Mouse (Mus musculus) liver, embryonic 16.5 days (tissue): ENCODE results near the gene Phldb2. TPM values are rescaled to one million over a fixed set of nuclear protein-coding genes. Genes with fewer than 3 reads are reported as not detected.
A peak's percentile ranks its signal among the peaks of the same experiment; 100 is the strongest.

Experiments used
- ATAC-seq: fragments of 200-750 bp; cut with Nextera tagmentation; 2 replicates; pipeline ENCODE4 v1.8.0; 2017; ENCODE audit warnings: low read depth, mild to moderate bottlenecking, moderate number of reproducible peaks, moderate library complexity
- H3K27ac ChIP-seq: fragments of 300-500 bp; sonication (generic); 2 replicates; pipeline ENCODE4 v1.5.1; 2014; ENCODE audit warnings: mild to moderate bottlenecking, low read length
- H3K27me3 ChIP-seq: fragments of 300-500 bp; sonication (generic); 2 replicates; pipeline ENCODE4 v1.6.1; 2014; ENCODE audit warnings: low read depth, low read length, mixed read lengths; ENCODE audit not compliant: control insufficient read depth, insufficient read depth
- H3K36me3 ChIP-seq: fragments of 300-500 bp; sonication (generic); 2 replicates; pipeline ENCODE4 v1.6.1; 2014; ENCODE audit warnings: mild to moderate bottlenecking; ENCODE audit not compliant: control insufficient read depth, insufficient read depth
- H3K4me1 ChIP-seq: fragments of 300-500 bp; sonication (generic); 2 replicates; pipeline ENCODE4 v1.6.1; 2014; ENCODE audit warnings: low read depth, low read length, mixed read lengths; ENCODE audit not compliant: control insufficient read depth
- H3K4me2 ChIP-seq: fragments of 300-500 bp; sonication (generic); 2 replicates; pipeline ENCODE4 v1.6.1; 2014; ENCODE audit warnings: low read depth, low read length, mixed read lengths
- H3K4me3 ChIP-seq: fragments of 300-500 bp; sonication (generic); 2 replicates; pipeline ENCODE4 v1.5.1; 2014; ENCODE audit warnings: low read depth, mild to moderate bottlenecking, low read length
- H3K9ac ChIP-seq: fragments of 300-500 bp; sonication (generic); 2 replicates; pipeline ENCODE4 v1.6.1; 2014; ENCODE audit warnings: low read depth, low read length
- H3K9me3 ChIP-seq: fragments of 300-500 bp; sonication (generic); replicated peaks from 2 replicates; pipeline ENCODE4 v1.6.1; 2016; ENCODE audit warnings: low read length; ENCODE audit not compliant: control insufficient read depth
- WGBS: fragments of 180-500 bp; shearing (Covaris S2); extraction: QIAGEN DNeasy Blood & Tissue Kit; methylation state at CpG from one replicate; pipeline ENCODE4 v1.1.7; 2014; ENCODE audit not compliant: insufficient replicate concordance; 5-methylcytosine and 5-hydroxymethylcytosine counted together
- polyA plus RNA-seq: library from polyadenylated mRNA; unstranded; fragments of >200 nt; fragmentation: Nextera tagmentation; extraction: Ambion mirVana; gene quantifications from 2 replicates; pipeline ENCODE4 v1.2.1, GENCODE M21; 2015

Phldb2 gene
- polyA plus RNA-seq, 1 experiment from 2014 or later, result 15.3 TPM

GRCm38 (mm10) chr16:45789311-45789710, 164.1 kb downstream of the Phldb2 start:
- Histone ChIP-seq H3K27ac (no peak overlapping the region), H3K9me3 (no peaks in the 10 kb centered on the region), H3K9ac (no peak overlapping the region), H3K36me3 (no peaks in the 10 kb centered on the region), H3K4me1 (no peaks in the 10 kb centered on the region), H3K27me3 (no peaks in the 10 kb centered on the region), H3K4me3 (no peak overlapping the region), H3K4me2 (no peak overlapping the region)
- WGBS, result 48% methylated on average over 2 of the region's 2 CpGs
- ATAC-seq, result no peak

- Histone ChIP-seq H3K4me1 (no peaks in the 10 kb centered on the region), H3K4me2 (no peak overlapping the region), H3K36me3 (no peaks in the 10 kb centered on the region), H3K4me3 (no peak overlapping the region), H3K9me3 (no peaks in the 10 kb centered on the region), H3K27me3 (no peaks in the 10 kb centered on the region), H3K27ac (no peak overlapping the region), H3K9ac (no peak overlapping the region)
- WGBS, result 67% methylated on average over 6 of the region's 6 CpGs
- no peak for ATAC-seq
Measured at GRCm38 (mm10) chr16:45787650-45788049, 165.7 kb downstream of the Phldb2 start.

- H3K4me2 ChIP-seq, result no peak overlapping the region
- no peak overlapping the region for H3K9ac ChIP-seq
- no peak overlapping the region for H3K27ac ChIP-seq
- H3K9me3 ChIP-seq, result no peaks in the 10 kb centered on the region
- H3K4me3 ChIP-seq, result no peak overlapping the region
- no peaks in the 10 kb centered on the region for H3K36me3 ChIP-seq
- ATAC-seq, result peak; percentile 45; the same call in 1 of the 2 replicates
- H3K4me1 ChIP-seq, result no peaks in the 10 kb centered on the region
- H3K27me3 ChIP-seq, result no peaks in the 10 kb centered on the region
- WGBS, result 17% methylated on average over 8 of the region's 8 CpGs
Measured at GRCm38 (mm10) chr16:45786639-45787038, 166.8 kb downstream of the Phldb2 start.

GRCm38 (mm10) chr16:45780001-45780400, 173.4 kb downstream of the Phldb2 start:
- no peak overlapping the region for H3K4me3 ChIP-seq
- ATAC-seq, result no peak
- no peak overlapping the region for H3K4me2 ChIP-seq
- no peak overlapping the region for H3K9ac ChIP-seq
- H3K27ac ChIP-seq, result no peak overlapping the region
- H3K27me3 ChIP-seq, result no peaks in the 10 kb centered on the region
- H3K36me3 ChIP-seq, result no peaks in the 10 kb centered on the region
- H3K9me3 ChIP-seq, result no peaks in the 10 kb centered on the region
- 34% methylated on average over 6 of the region's 6 CpGs for WGBS
- H3K4me1 ChIP-seq, result no peaks in the 10 kb centered on the region

- Histone ChIP-seq H3K36me3 (no peaks in the 10 kb centered on the region), H3K4me1 (no peaks in the 10 kb centered on the region), H3K9me3 (no peaks in the 10 kb centered on the region), H3K9ac (no peak overlapping the region), H3K27me3 (no peaks in the 10 kb centered on the region), H3K4me3 (no peak overlapping the region), H3K27ac (no peak overlapping the region), H3K4me2 (no peak overlapping the region)
- ATAC-seq, result no peak
- 73% methylated on average over 5 of the region's 5 CpGs for WGBS
Measured at GRCm38 (mm10) chr16:45774813-45775212, 178.6 kb downstream of the Phldb2 start.

- Histone ChIP-seq H3K4me2 (no peak overlapping the region), H3K9me3 (no peaks in the 10 kb centered on the region), H3K27me3 (no peaks in the 10 kb centered on the region), H3K4me3 (no peak overlapping the region), H3K27ac (no peak overlapping the region), H3K9ac (no peak overlapping the region), H3K4me1 (no peaks in the 10 kb centered on the region), H3K36me3 (no peaks in the 10 kb centered on the region)
- no peak for ATAC-seq
- 67% methylated on average over 6 of the region's 6 CpGs for WGBS
Measured at GRCm38 (mm10) chr16:45770914-45771313, 182.5 kb downstream of the Phldb2 start.

GRCm38 (mm10) chr16:45767853-45768640, 185.4 kb downstream of the Phldb2 start:
- WGBS, result 71% methylated on average over 10 of the region's 10 CpGs
- no peaks in the 10 kb centered on the region for H3K27me3 ChIP-seq
- no peaks in the 10 kb centered on the region for H3K36me3 ChIP-seq
- no peak overlapping the region for H3K4me3 ChIP-seq
- no peaks in the 10 kb centered on the region for H3K4me1 ChIP-seq
- no peaks in the 10 kb centered on the region for H3K9me3 ChIP-seq
- no peak overlapping the region for H3K9ac ChIP-seq
- H3K27ac ChIP-seq, result no peak overlapping the region
- no peak overlapping the region for H3K4me2 ChIP-seq
- ATAC-seq, result no peak

- H3K36me3 ChIP-seq, result no peaks in the 10 kb centered on the region
- 53% methylated on average over 4 of the region's 4 CpGs for WGBS
- ATAC-seq, result no peak
Measured at GRCm38 (mm10) chr16:45767434-45767833, 186.0 kb downstream of the Phldb2 start.

GRCm38 (mm10) chr16:45765801-45766494, 187.4 kb downstream of the Phldb2 start:
- H3K4me3 ChIP-seq, result no peak overlapping the region
- no peak overlapping the region for H3K9ac ChIP-seq
- H3K9me3 ChIP-seq, result no peaks in the 10 kb centered on the region
- H3K36me3 ChIP-seq, result no peaks in the 10 kb centered on the region
- no peak for ATAC-seq
- no peak overlapping the region for H3K4me2 ChIP-seq
- H3K4me1 ChIP-seq, result no peaks in the 10 kb centered on the region
- H3K27ac ChIP-seq, result no peak overlapping the region
- 57% methylated on average over 7 of the region's 7 CpGs for WGBS
- no peaks in the 10 kb centered on the region for H3K27me3 ChIP-seq

More at GRCm38 (mm10) chr16:45767434-45767833, 186.0 kb downstream of the Phldb2 start:
- Histone ChIP-seq H3K4me2 (no peak overlapping the region), H3K4me3 (no peak overlapping the region), H3K9ac (no peak overlapping the region), H3K4me1 (no peaks in the 10 kb centered on the region), H3K27ac (no peak overlapping the region), H3K27me3 (no peaks in the 10 kb centered on the region), H3K9me3 (no peaks in the 10 kb centered on the region)
